Mouse (Mus musculus): ENCODE measurements around the gene Aaed1. TPM values are rescaled to one million over a fixed set of nuclear protein-coding genes. Genes with fewer than 3 reads are reported as not detected.
"Not testable (repeated sequence)": the region's sequence is repeated elsewhere in the genome, so short reads cannot be mapped to it uniquely, and the experiment has no call there.

Gene Aaed1
- polyA plus RNA-seq, 1 experiment, result 6.8 TPM

DNA sequence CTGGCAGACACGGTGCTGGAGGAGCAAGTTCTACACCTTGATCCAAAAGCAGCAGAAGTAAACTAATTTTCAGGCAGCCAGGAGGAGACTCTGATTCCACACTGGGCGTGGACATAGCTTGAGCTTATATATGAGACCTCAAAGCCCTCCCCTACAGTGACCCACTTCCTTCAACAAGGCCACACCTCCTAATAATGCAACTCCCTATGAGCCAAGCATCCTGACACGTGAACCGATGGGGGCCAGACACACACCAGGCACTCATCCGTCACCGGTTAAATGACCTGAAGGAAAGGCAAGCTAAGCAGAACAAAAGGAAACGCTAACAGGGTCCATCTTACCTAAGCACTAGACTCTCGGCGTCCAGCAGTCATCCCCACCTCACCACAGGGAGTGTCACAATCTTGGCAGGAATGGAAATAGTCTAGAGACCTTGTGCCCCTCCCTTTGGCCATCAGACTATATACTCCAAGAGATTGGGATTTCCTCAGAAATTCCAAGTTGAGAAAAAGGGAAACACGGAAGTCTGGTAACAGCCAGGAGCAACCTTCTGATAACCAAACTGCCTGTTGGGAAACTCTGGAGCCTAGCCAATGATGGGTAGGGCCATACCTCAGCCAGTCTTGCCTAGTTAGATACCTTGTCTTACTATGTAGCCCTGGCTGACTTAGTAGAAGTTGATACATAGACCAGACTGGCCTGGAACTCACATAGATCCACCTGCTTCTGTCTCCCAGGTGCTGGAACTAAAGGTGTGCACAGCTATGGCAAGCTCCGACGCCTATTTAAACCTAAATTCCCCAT, 55.3 kb downstream of the Aaed1 start:
- DNase-seq (ENCODE audit: low read depth, low spot score), result no peak
- WGBS, result 60% methylated on average over 12 of the region's 12 CpGs

DNA sequence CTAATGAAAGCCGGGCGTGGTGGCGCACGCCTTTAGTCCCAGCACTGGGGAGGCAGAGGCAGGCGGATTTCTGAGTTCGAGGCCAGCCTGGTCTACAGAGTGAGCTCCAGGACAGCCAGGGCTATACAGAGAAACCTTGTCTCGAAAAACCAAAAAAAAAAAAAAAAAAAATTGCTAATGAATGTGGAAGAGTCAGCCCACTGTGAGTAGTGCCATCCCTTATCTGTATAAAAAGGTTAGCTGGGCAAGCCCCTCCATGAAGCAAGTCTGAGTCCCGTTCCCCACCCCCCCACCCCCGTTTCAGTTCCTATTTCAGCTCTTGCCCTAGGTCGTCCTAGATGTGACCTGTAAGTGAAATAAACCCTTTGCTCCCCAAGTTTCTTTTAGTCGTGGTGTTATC, 58.3 kb downstream of the Aaed1 start:
- DNase-seq (ENCODE audit: low read depth, low spot score), result not testable (repeated sequence)
- 89% methylated on average over 11 of the region's 11 CpGs for WGBS

DNA sequence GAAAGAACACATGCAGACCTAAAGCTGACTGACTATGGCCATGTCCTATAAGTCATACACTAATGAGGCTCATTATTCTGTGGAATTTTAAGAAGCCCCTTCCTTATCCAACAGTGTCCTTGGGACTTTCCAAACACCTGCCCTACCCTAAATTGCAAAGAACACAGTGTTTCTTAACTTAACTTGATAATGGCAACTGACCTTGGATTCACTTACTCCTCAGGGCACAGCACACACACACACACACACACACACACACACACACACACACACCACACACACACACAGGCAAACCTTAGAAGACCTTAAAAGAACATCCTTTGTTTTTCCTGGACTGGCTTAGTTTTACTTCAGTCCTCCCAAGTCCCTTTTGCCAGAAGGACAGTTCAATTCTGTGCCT, 58.8 kb downstream of the Aaed1 start:
- no peak for DNase-seq (ENCODE audit: low read depth, low spot score)

DNA sequence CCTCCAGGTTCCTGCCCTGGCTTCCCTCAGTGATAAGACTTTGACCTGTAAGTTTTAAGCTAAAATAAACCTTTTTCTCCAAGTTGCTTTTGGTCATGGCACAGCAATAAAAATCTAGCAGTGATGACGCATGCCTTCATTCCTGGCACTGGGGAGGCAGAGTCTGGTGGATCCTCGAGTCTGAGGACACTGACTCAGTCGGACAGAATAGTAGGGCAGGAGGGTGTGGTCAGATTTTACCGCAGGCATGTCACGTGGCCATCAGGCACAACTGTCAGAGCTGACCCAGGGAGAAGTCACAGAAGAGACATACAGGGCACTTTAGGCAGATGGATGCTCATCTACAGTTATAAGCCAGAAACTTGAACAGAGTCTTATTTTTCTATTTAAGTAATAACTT, 60.4 kb downstream of the Aaed1 start:
- WGBS, result 18% methylated on average over 5 of the region's 5 CpGs

DNA sequence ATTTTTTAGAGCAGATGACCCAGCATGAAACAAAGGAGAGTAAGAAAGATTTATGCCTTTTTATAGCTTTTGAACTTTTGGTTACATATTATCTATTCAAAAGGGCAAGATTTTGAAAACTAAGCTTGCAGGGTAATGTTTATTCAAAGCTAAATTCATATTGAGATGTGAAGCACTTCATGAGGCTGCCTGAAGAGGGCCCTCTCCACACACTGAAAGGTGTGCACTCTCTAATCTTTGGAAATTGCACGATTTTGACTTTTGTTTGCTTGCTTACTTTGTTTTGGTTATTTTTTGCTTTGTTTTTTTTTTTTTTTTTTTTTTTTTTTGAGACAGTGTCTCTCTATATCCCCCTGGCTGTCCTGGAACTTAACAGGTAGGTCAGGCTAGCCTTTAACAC, 62.1 kb downstream of the Aaed1 start:
- DNase-seq (ENCODE audit: low read depth, low spot score), result no peak
- 13% methylated on average over 1 of the region's 1 CpGs for WGBS

More for the DNA sequence above, 60.4 kb downstream of the Aaed1 start:
- no peak for DNase-seq (ENCODE audit: low read depth, low spot score)

DNA sequence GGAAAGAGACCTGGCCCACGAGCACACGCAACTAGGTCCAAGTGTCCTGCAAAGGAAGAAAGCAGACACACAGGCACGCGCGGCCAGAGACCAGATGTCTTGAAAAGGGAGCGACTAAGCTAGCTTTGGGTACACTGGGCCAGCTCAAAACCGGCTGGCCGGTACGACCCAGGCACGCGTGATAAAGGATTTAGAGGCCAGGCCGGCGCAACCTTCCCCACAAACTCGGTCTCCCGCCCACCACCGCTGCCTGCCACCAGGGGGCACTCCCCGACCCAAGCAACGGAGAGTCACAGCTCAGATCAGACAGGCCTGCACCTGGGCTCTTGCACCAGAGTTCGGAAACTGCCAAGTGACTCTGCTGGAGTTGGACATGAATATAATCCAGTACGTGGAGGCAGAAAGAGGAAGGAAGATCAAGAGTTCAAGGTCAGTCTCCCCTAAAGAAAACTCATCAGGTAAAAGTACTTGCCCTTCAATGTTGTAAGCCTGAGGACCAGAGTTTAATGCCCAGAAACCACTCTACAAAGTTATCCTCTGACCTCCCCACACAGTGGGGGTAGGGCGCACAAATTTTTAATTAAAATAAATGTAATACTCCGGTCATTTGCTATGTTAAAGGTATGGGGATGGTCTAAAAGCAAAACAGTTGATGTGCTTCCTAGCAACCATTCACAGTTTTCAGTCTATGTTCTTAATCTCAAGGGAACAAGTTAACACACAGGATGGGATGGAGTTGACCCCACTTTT, 63.6 kb downstream of the Aaed1 start:
- no peak for DNase-seq (ENCODE audit: low read depth, low spot score)
- 7% methylated on average over 22 of the region's 22 CpGs for WGBS

DNA sequence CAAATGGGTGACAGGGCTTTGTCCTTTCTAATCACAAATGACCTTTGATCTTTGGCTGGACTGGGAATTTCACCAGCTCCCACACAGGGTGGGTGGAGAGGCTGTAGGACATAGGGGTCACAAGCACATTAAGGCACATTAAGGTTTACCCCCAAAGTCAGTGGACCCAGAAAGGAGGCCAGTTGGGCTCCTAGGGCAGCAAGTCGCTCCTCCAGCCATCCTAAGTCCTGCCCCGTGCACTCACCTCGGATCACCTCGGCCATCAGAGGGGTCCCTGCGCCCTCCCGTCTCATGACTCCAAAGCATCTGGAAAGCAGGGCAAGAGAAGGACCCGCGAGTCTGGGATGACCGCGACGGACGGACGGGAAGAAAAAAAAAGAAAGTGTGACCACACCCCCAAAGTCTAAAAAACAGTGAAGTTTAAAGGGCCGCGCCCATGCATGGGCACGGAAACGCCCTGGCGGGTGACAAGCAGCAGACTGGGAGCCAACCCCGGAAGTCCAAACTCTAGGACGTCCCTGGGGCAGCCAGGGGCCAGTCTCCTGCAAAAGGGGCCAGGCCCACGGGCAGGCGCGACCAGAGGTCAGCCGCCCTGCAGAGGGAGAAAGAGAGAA, 64.2 kb downstream of the Aaed1 start:
- 3% methylated on average over 24 of the region's 24 CpGs for WGBS
- no peak for DNase-seq (ENCODE audit: low read depth, low spot score)

DNA sequence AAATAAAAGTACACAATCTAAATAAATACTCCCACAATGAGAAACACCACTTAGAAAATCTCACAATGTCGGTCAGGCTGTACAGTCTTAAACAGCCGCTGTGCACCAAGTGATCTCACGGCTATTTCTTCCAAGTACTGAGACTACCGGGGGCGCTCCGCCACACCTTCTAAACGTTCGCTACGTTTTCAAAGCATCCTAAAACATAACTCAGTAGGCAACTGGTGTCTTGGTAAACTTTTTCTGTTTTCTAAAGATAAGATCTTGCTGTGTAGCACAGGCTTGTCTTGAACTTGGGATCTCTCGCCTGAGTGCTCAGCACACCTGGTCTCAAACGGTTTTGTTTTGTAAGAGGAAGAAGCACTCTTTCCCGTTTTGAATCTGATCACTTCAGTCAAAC, 66.4 kb downstream of the Aaed1 start:
- no peak for DNase-seq (ENCODE audit: low read depth, low spot score)
- 80% methylated on average over 12 of the region's 12 CpGs for WGBS

DNA sequence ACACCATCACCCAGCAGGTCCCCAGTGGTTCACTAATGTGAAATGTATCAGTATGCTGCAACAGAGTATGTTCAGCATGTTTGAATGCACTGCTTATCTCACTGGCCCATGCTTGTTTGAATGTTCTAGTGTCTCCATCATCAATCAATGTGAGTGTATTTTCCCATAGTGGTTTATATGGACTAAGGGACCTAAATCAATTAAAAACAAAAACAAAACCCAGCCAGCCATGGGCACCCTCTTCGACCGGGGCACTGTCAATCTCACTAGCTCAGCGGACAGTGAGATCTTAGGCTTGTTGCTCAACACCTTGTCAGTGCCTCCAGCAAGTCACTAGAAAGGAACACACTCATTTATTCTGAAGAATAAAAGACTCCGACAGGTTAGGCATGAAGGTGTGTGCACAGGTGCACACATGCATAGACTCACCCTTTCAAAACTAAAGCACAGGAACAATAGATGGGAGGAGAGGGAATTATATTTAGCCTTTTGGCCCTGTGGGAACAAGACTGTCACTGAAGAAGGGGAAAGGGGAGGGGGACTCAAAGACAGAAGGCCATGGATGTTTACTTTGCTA, 67.7 kb downstream of the Aaed1 start:
- DNase-seq (ENCODE audit: low read depth, low spot score), result no peak
- 95% methylated on average over 4 of the region's 4 CpGs for WGBS

DNA sequence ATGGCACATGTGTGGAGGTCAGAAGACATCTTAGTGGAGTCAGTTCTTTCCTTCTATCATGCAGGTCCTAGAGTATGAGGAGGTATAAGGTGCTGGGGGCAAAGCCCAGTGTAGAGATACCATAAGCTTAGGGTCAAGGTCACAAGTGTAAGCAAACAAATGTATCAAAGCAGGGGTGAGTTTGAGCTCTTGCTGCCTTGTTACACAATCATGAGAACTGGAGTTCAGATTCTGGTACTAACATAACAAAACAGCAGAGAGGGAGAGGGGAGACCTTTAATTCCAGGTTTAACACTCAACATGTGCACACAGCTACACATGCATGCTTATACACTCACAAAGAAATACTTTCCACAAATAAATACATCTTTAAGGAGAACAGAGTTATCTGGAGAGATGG, 69.8 kb downstream of the Aaed1 start:
- DNase-seq (ENCODE audit: low read depth, low spot score), result no peak

DNA sequence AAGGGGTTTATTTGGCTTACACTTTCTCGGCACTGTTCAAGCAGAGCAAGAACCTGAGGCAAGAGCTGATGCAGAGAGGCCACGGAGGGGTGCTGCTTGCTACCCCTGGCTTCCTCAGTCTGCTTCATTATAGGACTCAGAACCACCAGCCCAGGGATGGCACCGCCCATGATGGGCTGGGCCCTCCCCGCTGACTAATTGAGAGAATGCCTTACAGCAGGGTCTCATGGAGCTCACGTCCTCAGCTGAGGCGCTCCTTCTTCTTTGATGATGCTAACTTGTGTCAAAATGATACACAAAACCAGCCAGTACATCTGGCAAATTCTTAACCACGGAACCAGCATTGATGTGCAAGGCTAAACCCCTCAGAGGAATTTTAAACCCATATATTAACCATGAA, 71.9 kb downstream of the Aaed1 start:
- DNase-seq (ENCODE audit: low read depth, low spot score), result no peak

DNA sequence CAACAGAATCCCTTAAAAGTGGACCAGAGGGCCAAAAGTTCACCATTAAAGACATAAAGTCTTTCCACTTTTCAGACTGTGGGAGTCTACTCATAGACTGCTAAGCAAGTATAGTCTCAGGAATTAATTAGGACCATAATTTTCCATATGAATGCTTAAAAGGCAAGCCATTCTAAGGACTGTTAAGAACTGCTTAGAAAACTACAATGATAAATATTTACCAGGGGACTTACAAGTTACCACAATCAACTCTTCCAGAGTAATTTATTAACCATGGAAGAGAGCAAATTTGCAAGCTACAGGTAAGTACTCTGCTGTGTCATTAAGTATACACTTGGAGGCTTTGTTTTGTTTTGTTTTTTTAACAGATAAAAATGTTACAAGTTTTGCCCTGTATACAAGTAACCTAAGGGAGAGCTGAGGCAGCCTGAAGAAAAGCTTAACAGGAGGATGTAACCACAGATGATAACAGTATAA, 74.8 kb downstream of the Aaed1 start:
- no peak for DNase-seq (ENCODE audit: low read depth, low spot score)

More for the DNA sequence above, 71.9 kb downstream of the Aaed1 start:
- WGBS, result 79% methylated on average over 7 of the region's 7 CpGs

DNA sequence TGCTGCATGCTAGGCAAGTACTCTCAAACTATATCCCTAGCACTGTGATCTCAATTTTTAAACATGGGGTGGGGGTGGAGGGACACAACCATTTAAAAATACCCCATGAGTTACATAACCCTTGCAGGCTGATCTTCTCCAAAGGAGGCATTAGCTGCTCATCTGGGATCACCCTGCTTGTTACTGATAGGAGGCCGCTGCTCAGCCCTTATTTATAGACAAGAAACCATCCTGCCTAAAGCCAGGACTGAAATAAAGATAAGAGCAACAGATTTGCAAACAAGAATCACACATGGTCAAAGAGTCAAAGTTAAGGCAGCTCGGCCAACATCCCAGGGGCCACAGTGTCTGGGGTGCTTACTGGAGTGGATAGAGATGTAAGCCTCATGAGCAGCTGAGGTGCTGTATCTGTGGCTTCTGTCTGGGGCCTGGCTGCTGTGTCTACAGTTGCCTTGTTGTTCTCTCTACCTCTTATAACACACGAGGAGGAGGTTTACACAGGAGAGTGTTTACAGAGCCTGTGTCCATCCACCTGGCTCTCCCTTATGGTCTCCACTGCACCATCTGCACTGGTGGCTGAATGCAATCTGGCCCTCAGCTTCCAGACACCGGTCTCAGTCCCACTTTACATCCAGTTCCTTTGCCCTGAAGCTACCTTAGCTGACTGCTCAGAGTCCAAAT, 75.4 kb downstream of the Aaed1 start:
- WGBS, result 46% methylated on average over 4 of the region's 4 CpGs
- no peak for DNase-seq (ENCODE audit: low read depth, low spot score)

DNA sequence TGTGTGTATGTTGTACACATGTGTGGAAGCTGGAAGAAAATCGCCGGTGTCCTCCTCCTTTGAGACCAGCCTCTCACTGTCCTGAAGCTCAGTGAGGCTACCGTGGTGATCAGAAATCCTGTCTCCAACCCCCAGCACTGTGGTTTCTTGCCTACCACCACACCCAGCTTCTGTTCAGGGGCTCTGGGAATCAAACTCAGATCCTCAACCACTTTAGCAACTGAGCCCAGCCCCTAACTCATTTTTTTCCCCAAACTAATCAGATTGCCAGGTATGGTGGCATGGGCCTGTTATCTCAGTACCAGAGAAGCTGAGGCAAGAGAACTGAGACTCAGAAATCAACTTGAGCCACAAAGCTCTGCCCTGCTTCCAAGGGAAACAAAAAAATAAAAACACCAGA, 76.7 kb downstream of the Aaed1 start:
- no peak for DNase-seq (ENCODE audit: low read depth, low spot score)
- WGBS, result 76% methylated on average over 3 of the region's 3 CpGs

DNA sequence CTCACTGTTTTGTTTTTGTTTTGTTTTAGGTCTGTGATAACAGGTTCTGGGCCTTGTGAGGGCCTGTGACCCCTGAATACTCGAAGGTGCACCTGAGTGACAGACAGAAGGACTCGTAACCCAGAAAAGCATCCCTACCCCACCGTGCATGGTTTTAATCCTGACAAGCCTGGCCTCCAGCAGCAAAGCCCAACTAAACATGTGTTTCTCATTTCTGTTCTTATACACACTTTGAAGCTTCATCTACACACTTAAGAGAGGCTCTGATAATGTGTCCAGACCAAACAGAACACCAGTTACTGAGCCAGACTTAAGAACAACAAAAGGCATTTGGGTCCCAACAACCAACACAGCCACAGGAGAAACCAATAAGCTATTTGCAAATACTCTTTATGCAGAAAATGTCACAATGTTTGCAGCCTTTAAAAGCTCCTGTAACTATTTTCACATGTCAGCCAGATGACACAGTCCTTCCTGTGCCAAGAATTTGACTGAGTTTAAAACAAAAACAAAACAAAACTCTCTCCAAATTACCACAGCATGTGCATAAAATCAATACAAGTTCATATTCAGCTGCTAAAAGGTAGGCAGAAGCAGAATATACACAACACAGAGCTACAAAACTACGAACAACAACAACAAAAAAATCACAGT, 77.3 kb downstream of the Aaed1 start:
- WGBS, result 70% methylated on average over 4 of the region's 4 CpGs
- DNase-seq (ENCODE audit: low read depth, low spot score), result no peak

DNA sequence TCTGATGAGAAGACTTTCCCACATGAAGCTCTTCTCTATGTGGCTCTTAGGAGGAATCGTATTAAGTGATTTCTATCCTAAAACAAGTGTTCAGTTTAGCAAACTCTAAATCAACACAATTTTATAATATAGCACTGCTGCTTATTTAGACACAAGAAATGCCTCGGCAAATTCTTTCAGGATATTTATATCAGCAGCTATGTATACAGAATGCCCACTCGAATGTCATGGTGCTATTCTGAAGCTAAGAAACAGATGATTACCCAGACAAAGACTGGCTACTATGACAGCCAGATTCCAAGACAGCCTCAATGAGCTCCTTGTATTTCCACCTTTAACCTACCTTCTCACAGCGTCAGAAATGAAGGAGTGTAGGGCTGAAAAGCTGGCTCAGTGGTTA, 79.4 kb downstream of the Aaed1 start:
- WGBS, result 83% methylated on average over 4 of the region's 4 CpGs
- no peak for DNase-seq (ENCODE audit: low read depth, low spot score)

DNA sequence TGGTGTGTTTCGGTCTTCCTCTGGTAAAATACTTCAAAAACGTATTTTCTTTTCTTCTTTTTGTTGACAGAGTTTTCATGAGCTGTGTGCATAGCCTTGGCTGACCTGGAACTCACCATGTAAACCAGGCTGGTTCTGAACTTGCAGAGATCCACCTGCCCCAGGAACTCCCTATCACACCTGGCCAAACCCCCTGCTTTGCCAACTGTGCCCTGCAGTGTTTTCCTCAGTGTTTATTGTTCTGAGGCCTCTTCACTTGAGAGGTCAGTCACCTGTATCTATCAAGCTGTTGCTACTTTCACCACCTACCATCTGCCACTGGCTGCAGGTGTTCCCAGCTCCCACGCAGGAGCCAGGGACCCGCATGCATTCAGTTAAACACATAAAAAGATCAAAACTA, 85.8 kb downstream of the Aaed1 start:
- 75% methylated on average over 4 of the region's 4 CpGs for whole genome bisulfite sequencing
- no peak for DNase-seq (ENCODE audit: low read depth, low spot score)

DNA sequence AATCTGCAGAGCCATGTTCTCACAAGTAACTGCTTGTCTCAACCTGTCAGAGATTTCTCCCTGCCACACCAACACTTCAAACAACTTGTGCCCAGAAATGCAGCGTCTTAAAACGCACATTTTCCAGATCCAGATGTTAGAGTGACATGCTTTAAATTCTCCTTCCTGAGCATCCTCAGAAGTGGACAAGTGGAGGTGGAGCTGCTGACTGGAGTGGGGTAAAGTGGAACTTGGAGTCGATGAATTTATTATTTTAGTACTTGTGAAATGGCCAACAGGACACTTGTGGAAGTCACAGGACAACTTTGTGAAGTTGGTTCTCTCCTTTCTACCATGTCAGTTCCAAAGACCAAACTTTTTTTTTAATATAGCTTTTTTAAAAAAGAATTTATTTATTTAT, 86.8 kb downstream of the Aaed1 start:
- DNase-seq (ENCODE audit: low read depth, low spot score), result no peak

More for the DNA sequence above, 86.8 kb downstream of the Aaed1 start:
- 87% methylated on average over 3 of the region's 3 CpGs for WGBS
